Mouse (Mus musculus) megakaryocyte, embryonic 14.5 days (primary cell): ENCODE measurements at regions not wholly inside any gene's neighbourhood (a gene's known extent, or its start where the extent isn't known, plus 50 kb on each side); places are given as distances from the start of the nearest gene placed in this dataset.

Experiments
- FLI1 ChIP-seq: IDR thresholded peaks from 2 replicates; pipeline ENCODE4 v1.6.1; 2012; ENCODE audit warnings: low read length, inconsistent platforms, mixed read lengths
- GATA1 ChIP-seq: IDR thresholded peaks from 3 replicates; pipeline ENCODE4 v1.6.1; 2012; ENCODE audit warnings: mixed read lengths, low read length, inconsistent platforms, borderline replicate concordance

GRCm38 (mm10) chr1:71775865-71776501 is 123.0 kb upstream of the Fn1 start:
- no peak for TF ChIP-seq GATA1
- TF ChIP-seq FLI1 = no peak
